Mouse (Mus musculus): ENCODE results near the gene Tmprss7.

Tmprss7 gene

GRCm38 (mm10) chr16:45686833-45687232 lies 6.6 kb downstream of the Tmprss7 start:
- DNase-seq (ENCODE audit: low read depth, low spot score): no peak

- DNase-seq (ENCODE audit: low read depth, low spot score): no peak
Measured at GRCm38 (mm10) chr16:45685295-45685694, 8.2 kb downstream of the Tmprss7 start.

- peak; percentile 86 for DNase-seq (ENCODE audit: low read depth, low spot score)
Measured at GRCm38 (mm10) chr16:45684815-45685214, 8.6 kb downstream of the Tmprss7 start.

GRCm38 (mm10) chr16:45676462-45676861 lies 17.0 kb downstream of the Tmprss7 start:
- DNase-seq (ENCODE audit: low read depth, low spot score): peak; percentile 52

GRCm38 (mm10) chr16:45670005-45670404 lies 23.5 kb downstream of the Tmprss7 start:
- DNase-seq (ENCODE audit: low read depth, low spot score): no peak

GRCm38 (mm10) chr16:45668178-45668577 lies 25.3 kb downstream of the Tmprss7 start:
- DNase-seq (ENCODE audit: low read depth, low spot score): no peak

- DNase-seq (ENCODE audit: low read depth, low spot score): no peak
Measured at GRCm38 (mm10) chr16:45666136-45666535, 27.3 kb downstream of the Tmprss7 start.

GRCm38 (mm10) chr16:45662381-45662780 lies 31.1 kb downstream of the Tmprss7 start:
- no peak for DNase-seq (ENCODE audit: low read depth, low spot score)

- no peak for DNase-seq (ENCODE audit: low read depth, low spot score)
Measured at GRCm38 (mm10) chr16:45659596-45659995, 33.9 kb downstream of the Tmprss7 start.

GRCm38 (mm10) chr16:45658248-45658647 lies 35.2 kb downstream of the Tmprss7 start:
- no peak for DNase-seq (ENCODE audit: low read depth, low spot score)

GRCm38 (mm10) chr16:45657574-45658159 lies 35.8 kb downstream of the Tmprss7 start:
- DNase-seq (ENCODE audit: low read depth, low spot score): no peak

- DNase-seq (ENCODE audit: low read depth, low spot score): no peak
Measured at GRCm38 (mm10) chr16:45654465-45654864, 39.0 kb downstream of the Tmprss7 start.

GRCm38 (mm10) chr16:45653934-45654332 lies 39.5 kb downstream of the Tmprss7 start, which contains the start of gene BC016579:
Gene BC016579 (minus strand): TSS chr16:45654068.
- DNase-seq (ENCODE audit: low read depth, low spot score): no peak

- DNase-seq (ENCODE audit: low read depth, low spot score): no peak
Measured at GRCm38 (mm10) chr16:45653009-45653933, 40.2 kb downstream of the Tmprss7 start.

GRCm38 (mm10) chr16:45651497-45651896 lies 42.0 kb downstream of the Tmprss7 start:
- DNase-seq (ENCODE audit: low read depth, low spot score): no peak

- peak; percentile 36 for DNase-seq (ENCODE audit: low read depth, low spot score)
Measured at GRCm38 (mm10) chr16:45644380-45644779, 49.1 kb downstream of the Tmprss7 start.

GRCm38 (mm10) chr16:45643944-45644343 lies 49.5 kb downstream of the Tmprss7 start:
- DNase-seq (ENCODE audit: low read depth, low spot score): no peak

GRCm38 (mm10) chr16:45641301-45641700 lies 52.2 kb downstream of the Tmprss7 start:
- DNase-seq (ENCODE audit: low read depth, low spot score): no peak

- no peak for DNase-seq (ENCODE audit: low read depth, low spot score)
Measured at GRCm38 (mm10) chr16:45640070-45640762, 53.2 kb downstream of the Tmprss7 start.

- DNase-seq (ENCODE audit: low read depth, low spot score): no peak
Measured at GRCm38 (mm10) chr16:45635826-45636225, 57.6 kb downstream of the Tmprss7 start.

GRCm38 (mm10) chr16:45632420-45632819 lies 61.0 kb downstream of the Tmprss7 start:
- no peak for DNase-seq (ENCODE audit: low read depth, low spot score)

GRCm38 (mm10) chr16:45630347-45630960 lies 63.0 kb downstream of the Tmprss7 start:
- DNase-seq (ENCODE audit: low read depth, low spot score): peak; percentile 84

Data from 3T3-L1 (cell line).